Mouse (Mus musculus) spleen, postnatal 4 days (tissue): ENCODE data around the gene Rhot1.
"Not testable (repeated sequence)": the region's sequence is repeated elsewhere in the genome, so short reads cannot be mapped to it uniquely, and the experiment has no call there.

Experiments
- DNase-seq, 2 experiments: peaks; one replicate each; pipeline ENCODE4 v3.0.0; 2022; ENCODE audit warnings: low spot score in 2 of 2

Rhot1 gene

GRCm38 (mm10) chr11:80208860-80209800 lies at the start of gene Rhot1:
TSS of gene Rhot1 (plus strand) at chr11:80209019.
- DNase-seq: peak; percentile 97 to 99

- DNase-seq: no peak
Measured at GRCm38 (mm10) chr11:80161041-80161440, 47.8 kb upstream of the Rhot1 start.

DNA sequence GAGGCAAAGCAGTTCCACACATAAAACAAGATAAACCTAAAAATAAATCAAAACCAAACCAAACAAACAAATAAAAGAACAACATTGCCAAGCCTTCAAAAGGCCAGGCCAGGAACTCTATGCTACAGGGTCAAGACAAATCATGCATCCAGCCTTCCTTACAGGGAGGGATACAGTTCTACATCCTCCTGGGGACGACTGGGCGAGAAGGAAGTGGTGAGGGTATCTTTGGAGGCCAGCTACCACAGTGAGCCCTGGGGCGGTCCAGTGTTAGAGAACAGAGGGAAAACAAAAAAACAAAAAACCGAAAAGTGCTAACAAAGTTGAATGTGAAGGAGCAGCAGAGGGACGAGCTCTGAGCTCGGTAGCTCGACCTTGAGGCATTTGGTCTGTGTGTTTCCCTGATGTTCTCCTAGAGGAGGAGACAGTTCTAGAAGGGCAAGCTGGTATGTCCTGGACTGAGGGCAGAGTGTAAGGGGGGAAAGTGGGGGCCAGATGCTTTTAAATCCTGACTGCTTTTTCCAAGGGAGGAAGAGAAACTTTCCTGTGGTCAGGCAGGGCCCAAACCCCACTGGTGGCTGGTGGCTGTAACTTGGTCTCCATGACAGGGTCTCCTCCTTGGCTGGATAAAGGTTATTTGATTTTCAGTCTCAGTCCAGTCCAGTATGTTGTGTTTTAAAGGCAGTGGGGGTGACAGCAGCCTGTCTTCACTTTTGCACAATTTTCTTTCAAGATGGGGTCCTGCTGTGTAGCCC lies 45.3 kb upstream of the Rhot1 start:
- no peak for DNase-seq

GRCm38 (mm10) chr11:80164224-80164623 lies 44.6 kb upstream of the Rhot1 start:
- no peak for DNase-seq

GRCm38 (mm10) chr11:80168121-80168520 lies 40.7 kb upstream of the Rhot1 start:
- no peak for DNase-seq

DNA sequence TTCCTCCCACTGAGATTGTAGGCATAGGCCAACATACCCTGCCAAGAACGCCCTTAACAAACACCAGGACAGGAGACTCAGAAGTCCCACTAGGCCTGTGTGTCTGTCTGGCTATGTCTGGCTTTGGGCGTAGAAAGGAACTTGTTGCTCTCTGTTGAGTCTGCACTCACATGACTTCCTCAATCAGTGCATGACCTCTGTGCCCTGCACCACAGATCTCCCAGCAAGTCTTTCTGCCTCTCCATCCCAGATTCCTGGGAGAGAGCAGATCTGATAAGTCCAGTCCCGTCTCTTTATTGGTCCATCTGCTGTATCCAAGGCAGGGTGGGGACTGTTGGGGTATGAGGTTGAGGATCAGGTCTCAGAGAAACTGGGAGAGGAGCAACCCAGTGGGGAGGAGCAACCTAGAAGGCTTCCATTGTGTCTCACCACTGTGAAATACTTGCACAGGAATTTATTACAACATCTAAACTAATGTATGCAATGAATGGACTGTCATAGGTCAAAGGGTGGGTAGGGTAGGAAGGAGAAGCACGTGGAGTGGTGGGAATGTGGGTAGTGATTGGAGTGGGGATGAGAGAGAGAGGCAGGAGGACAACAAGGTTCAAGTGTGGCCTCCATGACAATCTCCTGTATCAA lies 40.1 kb upstream of the Rhot1 start:
- DNase-seq: no peak

DNA sequence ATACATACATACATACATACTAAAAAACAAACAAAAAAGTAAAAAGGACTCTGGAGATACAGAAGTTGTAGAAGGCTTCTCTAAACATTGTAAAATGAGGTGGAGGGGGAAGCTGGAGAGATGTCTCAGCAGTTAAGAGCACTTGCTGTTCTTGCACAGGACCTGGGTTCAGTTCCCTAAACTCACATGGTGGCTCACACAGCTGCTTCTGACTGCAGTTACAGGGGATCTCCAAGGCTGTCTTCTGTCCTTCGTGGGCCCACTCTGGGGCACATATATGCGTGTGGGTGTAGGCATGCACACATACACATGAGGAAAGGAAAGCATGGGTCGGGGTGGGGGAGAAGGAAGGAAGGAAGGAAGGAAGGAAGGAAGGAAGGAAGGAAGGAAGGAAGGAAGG lies 39.2 kb upstream of the Rhot1 start:
- DNase-seq: no peak

- no peak for DNase-seq
Measured at GRCm38 (mm10) chr11:80170351-80170750, 38.5 kb upstream of the Rhot1 start.

GRCm38 (mm10) chr11:80171884-80172283 lies 36.9 kb upstream of the Rhot1 start:
- no peak for DNase-seq

- DNase-seq: no peak
Measured at GRCm38 (mm10) chr11:80173963-80174670, 34.7 kb upstream of the Rhot1 start.

DNA sequence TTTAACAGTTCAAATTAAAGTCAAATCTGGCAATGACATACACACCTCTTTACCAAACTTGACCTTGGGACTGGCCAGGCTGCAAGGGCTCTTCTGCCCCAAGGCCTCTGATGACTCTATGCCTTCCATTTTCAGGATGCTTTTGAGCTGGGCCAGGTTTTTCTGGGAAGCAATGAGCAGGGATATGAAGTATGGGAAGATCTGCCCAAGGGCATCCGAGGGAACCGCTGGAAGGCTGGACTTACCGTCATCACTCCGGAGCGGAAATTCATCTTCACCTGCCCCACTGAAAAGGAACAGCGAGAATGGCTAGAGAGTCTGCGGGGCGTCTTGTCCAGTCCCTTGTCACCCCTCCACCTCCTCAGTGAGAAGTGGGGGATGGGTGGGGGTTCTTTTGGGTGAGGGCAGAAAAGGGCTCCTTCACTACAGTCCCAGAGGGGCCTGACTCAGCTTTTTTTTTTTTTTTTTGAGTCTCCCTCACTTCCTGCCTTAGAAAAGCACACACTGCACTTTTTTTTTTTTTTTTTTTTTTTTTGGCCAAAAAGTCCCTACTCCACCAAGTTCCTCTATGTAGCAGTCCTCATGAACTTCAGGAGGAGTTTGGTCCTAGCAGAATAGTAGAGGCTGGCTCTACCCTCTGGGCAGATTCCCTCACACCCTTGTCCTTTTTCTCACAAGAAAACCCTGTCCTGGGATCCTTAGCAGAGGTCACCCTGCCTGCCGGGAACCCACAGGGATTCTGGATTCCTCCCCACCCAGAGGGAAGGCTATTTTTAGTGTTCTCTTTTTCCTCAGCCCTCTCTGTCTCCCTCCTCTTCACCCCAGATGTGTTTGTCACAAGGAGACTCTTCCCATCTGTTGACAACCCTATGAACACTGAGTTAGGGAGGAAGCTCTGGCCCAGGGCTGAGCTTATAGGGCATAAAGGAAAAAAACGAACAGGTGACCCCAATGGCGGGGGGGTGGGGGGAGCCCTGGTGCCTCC lies 31.6 kb upstream of the Rhot1 start:
- DNase-seq: no peak

GRCm38 (mm10) chr11:80178316-80178715 lies 30.5 kb upstream of the Rhot1 start:
- no peak for DNase-seq

GRCm38 (mm10) chr11:80181021-80181749 lies 27.6 kb upstream of the Rhot1 start:
- no peak for DNase-seq

- DNase-seq: not testable (repeated sequence)
Measured at GRCm38 (mm10) chr11:80183054-80183704, 25.6 kb upstream of the Rhot1 start.

- peak; percentile 85 to 90 for DNase-seq
Measured at GRCm38 (mm10) chr11:80183705-80184255, 25.0 kb upstream of the Rhot1 start, which contains the start of gene Rnf135. TSS of gene Rnf135 (plus strand) at chr11:80183851.

GRCm38 (mm10) chr11:80184531-80185071 lies 24.2 kb upstream of the Rhot1 start:
- no peak for DNase-seq

DNA sequence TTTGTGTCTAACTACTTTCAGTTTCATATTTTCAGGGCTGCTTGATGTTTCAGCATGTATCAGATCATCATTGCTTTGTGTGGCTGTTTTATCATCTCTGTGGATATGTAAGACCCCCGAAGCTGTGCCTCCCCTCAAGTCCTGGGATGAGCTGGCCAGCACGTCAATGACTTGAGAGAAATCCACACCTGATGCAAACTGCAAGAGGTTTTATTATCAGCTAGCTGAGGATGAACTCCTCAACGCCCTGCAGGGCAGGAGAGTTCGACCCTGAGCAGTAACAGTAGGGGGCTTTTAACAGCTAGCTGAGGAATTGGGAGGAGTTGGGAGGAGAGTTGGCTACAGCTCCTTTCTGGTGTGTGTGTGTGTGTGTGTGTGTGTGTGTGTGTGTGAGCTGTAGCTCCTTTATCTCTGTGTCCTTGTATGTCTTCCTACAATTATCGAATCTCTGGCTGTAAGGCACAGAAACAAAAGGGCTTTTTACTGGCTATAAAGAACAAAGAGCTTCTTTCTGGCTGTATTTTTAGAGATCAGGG lies 23.3 kb upstream of the Rhot1 start:
- not testable (repeated sequence) for DNase-seq

DNA sequence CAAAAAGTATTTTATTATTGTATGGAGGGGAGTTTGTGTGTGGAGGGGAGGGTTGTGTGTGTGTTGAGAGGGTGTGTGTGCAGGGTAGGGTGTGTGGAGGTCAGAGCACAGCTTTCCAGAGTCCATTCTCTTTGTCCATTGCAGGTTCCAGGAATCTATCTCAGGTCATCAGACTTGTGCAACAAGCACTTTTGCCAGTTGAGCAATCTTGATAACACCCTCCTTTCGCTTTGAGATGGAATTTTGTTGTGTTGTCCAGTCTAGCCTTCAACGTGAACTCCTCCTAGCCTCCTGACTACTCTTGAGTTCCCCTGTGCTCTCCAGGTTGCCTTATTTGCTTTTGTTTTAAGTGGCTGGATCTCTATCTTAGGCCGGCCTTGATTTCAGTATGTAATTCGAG lies 18.5 kb upstream of the Rhot1 start:
- no peak for DNase-seq
